Mouse (Mus musculus) testis, postnatal 10 days (tissue): ENCODE measurements around the gene Itpr2.

Source experiments
- DNase-seq: peaks from one replicate; pipeline ENCODE4 v3.0.0; 2021; ENCODE audit warnings: low spot score

Itpr2 gene

GRCm38 (mm10) chr6:146504459-146504858, 2.4 kb upstream of the Itpr2 start:
- no peak for DNase-seq

- no peak for DNase-seq
Measured at GRCm38 (mm10) chr6:146502856-146503255, 833 bp upstream of the Itpr2 start.

- peak; percentile 55 for DNase-seq
Measured at GRCm38 (mm10) chr6:146501316-146501865, 632 bp downstream of the Itpr2 start.

- no peak for DNase-seq
Measured at GRCm38 (mm10) chr6:146500771-146501170, 1.3 kb downstream of the Itpr2 start.

GRCm38 (mm10) chr6:146500206-146500605, 1.8 kb downstream of the Itpr2 start:
- no peak for DNase-seq

GRCm38 (mm10) chr6:146499566-146499965, 2.5 kb downstream of the Itpr2 start:
- DNase-seq = no peak

- no peak for DNase-seq
Measured at GRCm38 (mm10) chr6:146498416-146498815, 3.6 kb downstream of the Itpr2 start.

- DNase-seq = no peak
Measured at GRCm38 (mm10) chr6:146497866-146498265, 4.2 kb downstream of the Itpr2 start.

- DNase-seq = no peak
Measured at GRCm38 (mm10) chr6:146497435-146497834, 4.6 kb downstream of the Itpr2 start.

- no peak for DNase-seq
Measured at GRCm38 (mm10) chr6:146491680-146492079, 10.3 kb downstream of the Itpr2 start.

GRCm38 (mm10) chr6:146490416-146490960, 11.5 kb downstream of the Itpr2 start:
- no peak for DNase-seq

- DNase-seq = no peak
Measured at GRCm38 (mm10) chr6:146489841-146490240, 12.2 kb downstream of the Itpr2 start.

- no peak for DNase-seq
Measured at GRCm38 (mm10) chr6:146488749-146489148, 13.3 kb downstream of the Itpr2 start.

- DNase-seq = no peak
Measured at GRCm38 (mm10) chr6:146487079-146487478, 14.9 kb downstream of the Itpr2 start.

GRCm38 (mm10) chr6:146486073-146486472, 15.9 kb downstream of the Itpr2 start:
- no peak for DNase-seq

GRCm38 (mm10) chr6:146481441-146481840, 20.6 kb downstream of the Itpr2 start:
- no peak for DNase-seq

GRCm38 (mm10) chr6:146480925-146481324, 21.1 kb downstream of the Itpr2 start:
- DNase-seq = no peak

GRCm38 (mm10) chr6:146478888-146479683, 22.9 kb downstream of the Itpr2 start:
- DNase-seq = no peak

GRCm38 (mm10) chr6:146476865-146477264, 25.2 kb downstream of the Itpr2 start:
- no peak for DNase-seq

- no peak for DNase-seq
Measured at GRCm38 (mm10) chr6:146474166-146474565, 27.9 kb downstream of the Itpr2 start.

- DNase-seq = no peak
Measured at GRCm38 (mm10) chr6:146473216-146473955, 28.6 kb downstream of the Itpr2 start.

- DNase-seq = no peak
Measured at GRCm38 (mm10) chr6:146470378-146470777, 31.6 kb downstream of the Itpr2 start.

GRCm38 (mm10) chr6:146469936-146470335, 32.1 kb downstream of the Itpr2 start:
- DNase-seq = no peak
